Mouse (Mus musculus): ENCODE measurements around the gene Phkg2. TPM values are rescaled to one million over a fixed set of nuclear protein-coding genes. Genes with fewer than 3 reads are reported as not detected.
A peak's percentile ranks its signal among the peaks of the same experiment; 100 is the strongest.

Gene Phkg2
- total RNA-seq (2022), result 10 to 100 TPM in 1 of 4 experiments, 1 to 10 TPM in 3; 8.0 to 10.6 (median 8.4) TPM

DNA sequence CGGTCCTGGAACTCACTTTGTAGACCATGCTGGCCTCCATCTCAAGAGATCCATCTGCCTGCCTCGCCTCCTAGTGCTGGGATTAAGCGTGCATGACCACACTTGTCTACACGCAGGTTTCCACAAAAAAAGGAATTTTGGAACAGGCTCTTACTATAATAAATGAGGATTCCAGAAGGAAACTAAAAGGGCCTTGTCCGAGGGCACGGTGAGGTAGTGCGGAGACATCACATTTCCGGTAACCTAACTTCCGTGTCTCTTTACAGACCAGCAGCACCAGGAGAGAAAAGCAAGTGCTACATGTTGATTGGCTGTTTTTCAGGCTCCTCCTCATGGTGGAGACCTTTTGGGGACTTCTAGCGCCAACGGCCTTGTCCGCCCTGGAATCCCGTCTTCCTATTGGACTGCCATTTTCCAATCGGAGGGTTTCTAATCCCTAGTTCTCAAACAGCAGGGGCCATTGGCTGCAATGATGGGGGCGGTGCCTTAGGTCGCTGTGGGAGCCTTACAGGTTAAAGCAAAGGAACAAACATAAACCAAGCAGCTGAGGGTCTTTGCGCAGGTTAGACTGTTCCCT, at the start of gene Phkg2:
Gene Phkg2 (plus strand): TSS at position 446 of the 577 bp plus-strand sequence.
- DNase-seq (ENCODE audit: low spot score in 2 of 2), result peak; percentile 86 to 89

DNA sequence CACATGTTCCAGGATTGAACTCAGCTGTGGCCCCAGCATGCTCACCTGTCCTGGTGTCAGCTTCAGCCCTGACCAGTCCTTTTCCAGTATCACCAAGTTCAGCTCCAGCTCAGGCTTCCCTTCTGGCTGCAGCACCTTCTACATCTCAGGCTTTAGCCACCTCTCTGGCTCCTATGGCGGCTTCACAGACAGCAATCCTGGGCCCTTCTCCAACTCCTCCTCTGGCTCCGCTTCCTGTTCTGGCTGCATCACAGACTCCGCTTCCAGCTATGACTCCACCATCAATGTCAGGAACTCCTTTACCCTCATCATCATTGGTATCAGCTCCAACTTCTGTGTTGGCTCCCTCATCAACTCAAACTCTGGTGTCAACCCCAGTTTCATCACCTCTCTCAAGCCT, 31.5 kb upstream of the Phkg2 start:
- DNase-seq (ENCODE audit: low spot score in 2 of 2), result no peak

DNA sequence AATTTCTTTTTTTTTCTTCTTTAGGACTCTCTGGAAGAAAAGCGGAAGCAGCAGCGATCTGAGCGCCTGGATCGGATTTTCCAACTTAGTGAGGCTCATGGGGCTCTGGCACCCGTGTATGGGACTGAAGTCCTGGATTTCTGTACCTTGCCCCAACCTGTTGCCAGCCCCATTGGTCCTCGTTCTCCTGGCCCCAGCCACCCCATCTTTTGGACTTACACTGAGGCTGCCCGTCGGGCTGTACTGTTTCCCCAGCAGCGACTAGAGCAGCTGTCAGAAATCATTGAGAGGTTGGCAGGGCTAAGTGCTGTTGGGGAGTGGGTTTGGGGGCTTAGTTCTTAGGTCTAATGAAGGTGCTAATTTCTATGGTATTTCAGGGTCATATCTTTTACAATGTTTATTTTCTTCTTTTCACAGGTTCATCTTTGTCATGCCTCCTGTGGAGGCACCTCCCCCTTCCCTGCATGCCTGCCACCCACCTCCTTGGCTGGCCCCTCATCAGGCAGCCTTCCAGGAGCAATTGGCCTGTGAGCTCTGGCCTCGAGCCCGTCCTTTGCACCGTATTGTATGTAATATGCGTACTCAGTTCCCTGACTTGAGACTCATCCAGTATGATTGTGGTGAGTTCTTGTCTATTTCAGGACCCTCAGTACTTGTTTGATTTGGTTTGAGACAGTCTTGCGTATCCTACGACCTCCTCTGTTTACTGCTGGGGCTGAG, 23.9 kb upstream of the Phkg2 start:
- no peak for DNase-seq (ENCODE audit: low spot score in 2 of 2)

DNA sequence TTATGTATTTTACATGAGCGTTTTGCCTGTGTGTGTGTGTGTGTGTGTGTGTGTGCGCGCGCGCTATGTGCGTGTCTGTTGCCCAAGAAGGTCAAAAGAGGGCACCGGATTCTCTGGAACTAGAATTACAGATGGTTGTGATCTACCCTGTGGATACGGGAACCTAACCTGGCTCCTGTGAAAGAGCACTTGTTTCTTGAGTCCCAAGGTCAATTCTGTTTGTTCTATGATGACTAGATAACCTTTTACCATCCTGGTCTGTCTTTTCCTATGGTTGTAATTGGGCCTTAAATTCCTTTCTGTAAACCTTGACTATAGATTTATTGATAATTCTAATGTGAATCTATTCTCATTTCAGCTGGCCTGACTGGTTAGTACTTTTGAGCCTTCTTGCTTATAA, 21.6 kb upstream of the Phkg2 start:
- DNase-seq (ENCODE audit: low spot score in 2 of 2), result no peak

DNA sequence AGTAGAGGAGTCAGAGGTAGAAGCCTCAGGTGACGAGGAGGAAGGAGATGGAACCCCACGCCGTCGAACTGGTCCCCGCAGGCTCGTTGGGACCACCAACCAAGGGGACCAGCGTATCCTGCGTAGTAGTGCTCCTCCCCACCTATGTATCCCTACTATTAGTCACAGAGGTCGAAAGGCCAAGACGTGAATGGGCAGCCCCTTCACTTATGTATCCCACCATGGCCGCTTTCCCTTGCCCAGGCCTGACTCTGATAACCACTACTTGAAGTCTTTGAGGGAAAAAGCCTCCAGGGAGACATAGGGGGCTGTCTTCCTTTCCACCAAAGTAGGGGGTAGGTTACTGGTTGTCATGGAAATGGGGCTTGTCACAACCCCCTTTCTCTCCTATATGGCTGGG, 12.6 kb upstream of the Phkg2 start:
- no peak for DNase-seq (ENCODE audit: low spot score in 2 of 2)

DNA sequence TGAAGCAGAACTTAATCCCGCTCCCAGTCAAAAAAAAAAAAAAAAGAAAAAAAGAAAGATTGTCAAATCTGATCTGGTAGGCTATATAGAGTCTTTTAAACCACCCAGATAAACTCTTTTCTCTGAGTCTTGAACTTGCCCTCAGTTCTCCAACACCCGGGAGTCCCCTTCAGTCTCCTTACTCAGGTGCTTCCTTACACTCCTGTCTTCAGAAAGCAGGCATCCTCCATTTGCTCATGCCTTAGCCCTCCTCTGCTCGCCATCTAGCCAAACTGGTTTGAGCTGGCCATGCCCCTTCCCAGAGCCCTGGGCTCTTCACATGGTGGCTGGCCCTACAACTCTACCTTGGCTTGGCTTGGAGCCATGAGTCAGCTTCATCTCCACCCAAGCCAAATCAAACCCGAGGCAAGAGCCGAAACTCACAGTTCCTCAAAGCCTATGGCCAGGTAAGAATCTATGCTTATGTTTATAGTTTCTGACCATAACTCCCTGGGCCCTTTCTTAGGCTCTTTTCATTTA, 11.7 kb upstream of the Phkg2 start, which contains the start of gene Tmem265:
Gene Tmem265 (plus strand): TSS at position 51 of the 519 bp plus-strand sequence.
- DNase-seq (ENCODE audit: low spot score in 2 of 2), result no peak

DNA sequence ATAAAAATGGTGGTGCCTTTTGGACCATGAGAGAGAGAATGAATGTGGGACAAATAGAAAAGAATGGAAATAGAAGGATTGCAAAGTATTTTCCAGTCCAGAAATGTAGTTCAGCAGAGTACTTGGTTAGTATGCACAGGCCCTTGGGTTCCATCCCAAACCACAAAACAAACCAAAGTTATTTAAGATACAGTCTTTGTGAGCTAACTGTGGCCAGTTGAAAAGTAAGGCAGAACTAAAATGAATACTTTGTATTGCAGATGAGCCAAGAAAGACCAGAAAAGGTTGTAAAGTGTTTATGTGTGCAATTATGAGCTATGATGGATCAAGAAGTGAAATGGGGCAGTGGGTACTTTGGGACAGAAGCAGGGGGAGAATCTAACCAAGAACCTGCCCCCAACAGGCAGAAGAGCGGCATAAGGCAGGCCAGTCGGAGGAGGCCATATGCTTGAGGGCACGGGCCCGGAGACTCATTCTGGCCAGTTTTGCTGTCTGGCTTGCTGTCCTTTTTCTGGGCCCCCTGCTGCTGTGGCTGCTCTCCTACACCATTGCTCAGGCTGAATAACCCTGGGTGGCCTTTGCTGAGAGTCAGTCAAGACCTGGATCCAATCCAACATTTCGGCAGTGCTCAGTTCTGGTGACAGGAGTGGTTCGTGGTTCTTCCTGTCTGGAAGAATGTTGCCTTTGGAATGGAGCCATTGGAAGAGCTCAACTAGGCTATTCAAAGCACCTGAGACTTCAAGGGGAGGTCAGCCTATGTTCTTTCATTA, 8.6 kb upstream of the Phkg2 start:
- DNase-seq (ENCODE audit: low spot score in 2 of 2), result no peak

DNA sequence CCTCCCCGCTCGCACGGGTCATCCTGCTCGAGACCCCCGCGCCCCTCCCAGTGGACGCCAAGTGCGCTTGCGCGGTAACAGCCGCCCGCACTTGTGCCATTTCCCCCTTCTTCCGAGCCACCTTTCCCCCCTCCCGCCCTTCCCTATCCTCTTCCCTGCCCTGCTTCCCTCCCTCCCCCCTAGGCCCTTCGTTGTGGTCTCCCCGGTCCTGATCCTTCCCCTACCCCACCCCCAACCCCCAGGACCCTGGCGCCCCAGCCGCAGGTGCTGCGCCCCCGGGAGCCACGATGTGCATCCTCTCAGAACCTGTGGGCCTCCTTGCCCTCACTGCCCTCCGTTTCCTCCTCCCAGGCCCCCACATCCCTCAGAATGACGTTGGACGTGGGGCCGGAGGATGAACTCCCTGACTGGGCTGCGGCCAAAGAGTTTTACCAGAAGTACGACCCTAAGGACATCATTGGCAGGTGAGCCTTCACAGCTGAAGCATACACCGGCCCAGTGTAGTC, 416 bp downstream of the Phkg2 start:
- no peak for DNase-seq (ENCODE audit: low spot score in 2 of 2)

DNA sequence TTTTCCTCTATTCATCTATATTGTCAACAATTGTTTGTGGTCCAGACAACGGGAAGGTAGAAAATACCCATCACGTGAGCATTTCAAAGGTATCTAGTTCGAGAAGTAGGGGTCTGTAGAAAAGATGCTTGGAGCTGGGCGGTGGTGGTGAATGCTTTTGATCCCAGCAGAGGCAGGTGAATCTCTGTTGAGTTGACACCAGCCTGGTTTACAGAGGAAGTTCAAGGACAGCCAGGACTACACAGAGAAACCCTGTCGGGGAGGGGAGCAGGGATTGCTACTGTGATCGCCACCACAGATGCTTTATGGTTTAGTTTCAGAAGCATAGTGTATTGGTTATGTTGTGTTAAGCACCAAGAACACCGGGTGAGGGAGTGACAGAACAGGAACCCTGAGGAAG, 975 bp downstream of the Phkg2 start:
- DNase-seq (ENCODE audit: low spot score in 2 of 2), result no peak

DNA sequence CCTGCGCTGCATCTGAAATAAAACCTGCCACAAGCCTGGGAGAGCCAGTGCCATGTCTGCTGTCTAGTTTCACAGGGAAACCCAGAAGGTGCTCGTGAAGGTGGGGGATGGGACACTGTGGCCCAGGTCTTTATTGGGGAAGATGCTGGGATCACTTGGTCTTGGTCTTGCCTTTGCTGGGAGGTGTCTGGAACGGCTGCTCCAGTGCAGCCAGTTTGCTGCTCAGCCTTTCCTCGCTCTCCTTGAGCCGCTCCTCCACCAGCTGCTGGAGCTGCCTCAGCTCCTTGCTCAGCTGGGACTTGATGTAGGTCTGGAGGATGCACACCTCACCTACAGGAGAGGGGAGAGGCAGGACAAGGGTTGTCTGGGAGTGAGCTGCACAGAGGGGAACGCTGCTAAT, 10.1 kb downstream of the Phkg2 start:
- DNase-seq (ENCODE audit: low spot score in 2 of 2), result no peak

DNA sequence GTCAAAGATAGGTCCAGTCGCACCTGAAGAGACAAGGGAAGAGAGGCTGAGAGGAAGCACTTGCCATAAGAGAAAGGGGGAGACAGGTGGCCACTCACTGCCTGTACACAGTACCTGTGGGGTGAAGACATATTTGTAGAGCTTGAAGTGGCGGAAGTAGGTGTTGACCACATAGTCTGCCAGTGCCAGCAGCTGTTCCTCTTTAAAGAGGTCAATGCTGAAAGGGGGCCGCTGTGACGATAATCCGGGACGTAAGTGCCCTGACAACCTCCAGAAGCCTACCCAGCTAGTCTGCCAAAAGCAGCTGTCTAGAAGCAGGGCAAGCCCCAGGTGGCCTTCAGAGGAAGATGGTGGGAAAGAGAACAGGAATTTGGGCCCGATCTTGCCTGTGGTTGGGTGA, 11.9 kb downstream of the Phkg2 start:
- DNase-seq (ENCODE audit: low spot score in 2 of 2), result no peak

DNA sequence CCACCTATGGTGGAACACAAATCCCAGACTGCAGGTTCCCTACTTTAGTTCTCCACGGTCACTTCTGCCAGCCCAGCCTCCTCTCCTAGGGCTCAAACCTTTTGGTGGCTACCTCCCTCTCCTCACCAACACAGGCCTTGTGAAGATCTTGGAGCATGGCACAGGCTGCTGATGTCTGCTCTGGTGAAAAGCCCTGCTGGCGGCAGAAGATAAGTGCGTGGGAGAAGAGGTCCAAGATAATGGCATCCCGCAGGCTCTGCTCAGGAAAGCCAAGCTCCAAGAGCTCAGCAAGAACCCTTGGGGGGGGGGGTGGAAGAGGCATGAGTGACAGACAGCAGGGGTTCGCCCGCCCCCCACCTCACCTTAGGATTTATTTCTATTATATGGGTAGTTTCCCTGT, 13.0 kb downstream of the Phkg2 start:
- no peak for DNase-seq (ENCODE audit: low spot score in 2 of 2)

DNA sequence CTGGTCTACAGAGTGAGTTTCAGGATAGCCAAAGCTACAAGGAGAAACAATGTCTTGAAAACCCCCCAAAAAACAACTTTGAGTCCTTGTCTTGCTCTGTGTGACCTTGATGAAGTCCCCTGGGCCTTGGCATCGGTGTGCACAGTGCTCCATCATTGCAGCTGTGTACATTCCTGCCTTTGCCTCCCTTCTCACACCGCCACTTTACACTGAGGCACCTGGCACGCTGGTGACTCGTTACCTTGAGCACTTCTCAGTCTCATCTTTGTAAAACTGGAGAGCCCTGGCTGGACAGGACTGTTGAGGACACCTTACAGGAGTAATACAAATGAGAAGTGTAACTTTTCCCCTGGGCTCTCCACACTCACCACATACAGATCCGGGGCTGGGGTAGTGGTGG, 14.1 kb downstream of the Phkg2 start:
- no peak for DNase-seq (ENCODE audit: low spot score in 2 of 2)

DNA sequence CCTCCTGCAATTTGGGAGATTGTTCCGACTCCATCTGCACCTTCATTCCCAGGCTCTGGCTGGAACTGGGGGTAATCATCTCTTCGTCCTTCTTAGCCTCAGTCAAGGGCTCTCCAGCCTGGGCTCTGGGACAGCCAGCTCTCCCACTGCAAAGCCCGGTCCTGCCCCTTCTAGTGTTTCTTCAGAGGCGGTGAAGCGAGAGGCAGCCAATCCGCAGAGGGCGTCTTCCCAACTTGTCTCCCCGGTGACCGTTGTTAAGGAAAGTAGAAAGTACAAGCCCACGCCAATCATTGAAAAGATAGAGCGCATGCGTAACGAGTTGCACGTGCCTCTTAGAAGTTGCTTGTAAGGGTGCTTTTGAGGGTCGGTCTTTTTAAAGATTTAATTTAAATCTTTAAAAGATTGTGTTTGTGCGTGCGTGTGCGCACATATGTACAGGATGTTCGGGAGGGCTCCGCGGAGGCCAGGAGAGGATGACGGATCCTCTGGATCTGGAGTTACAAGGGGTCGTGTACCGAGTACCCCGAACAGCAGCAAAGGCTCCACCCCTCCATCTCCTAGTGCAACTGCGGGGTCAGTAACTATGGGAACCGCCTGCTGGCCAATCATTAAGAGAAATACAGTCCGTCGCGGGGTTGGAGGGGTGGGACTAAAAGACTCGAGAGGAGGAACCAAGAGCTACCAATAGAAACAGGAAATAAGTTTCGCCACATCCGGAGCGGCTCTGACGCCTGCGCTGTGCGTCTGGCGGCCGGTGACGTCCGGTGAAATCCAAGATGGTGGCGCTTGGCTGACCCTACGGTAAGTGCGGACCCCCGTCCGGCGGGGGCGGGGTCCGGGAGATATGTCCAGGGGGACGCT, 15.1 kb downstream of the Phkg2 start, which contains the start of the genes Ccdc189 and Rnf40:
Gene Ccdc189 (minus strand): TSS at position 585 of the 861 bp plus-strand sequence.
Gene Rnf40 (plus strand): TSS at position 757 of the 861 bp plus-strand sequence.
- peak; percentile 92 to 93 for DNase-seq (ENCODE audit: low spot score in 2 of 2)

DNA sequence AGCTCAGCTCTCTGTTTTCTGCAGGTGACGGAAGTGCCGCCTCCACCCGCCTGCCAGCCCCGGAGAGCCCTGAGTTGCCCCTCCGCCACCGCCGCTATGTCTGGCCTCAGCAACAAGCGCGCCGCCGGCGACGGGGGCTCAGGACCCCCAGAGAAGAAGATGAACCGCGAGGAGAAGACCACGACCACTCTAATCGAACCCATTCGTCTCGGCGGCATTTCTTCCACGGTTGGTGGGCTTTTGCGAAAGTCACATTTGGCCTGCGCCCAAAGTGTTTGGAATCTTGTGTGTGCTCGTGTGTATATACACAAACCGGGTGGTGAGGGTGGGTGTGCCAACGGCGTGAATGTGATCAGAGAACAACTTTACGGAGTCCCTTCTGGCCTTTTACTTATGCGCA, 15.8 kb downstream of the Phkg2 start:
- DNase-seq (ENCODE audit: low spot score in 2 of 2), result no peak

DNA sequence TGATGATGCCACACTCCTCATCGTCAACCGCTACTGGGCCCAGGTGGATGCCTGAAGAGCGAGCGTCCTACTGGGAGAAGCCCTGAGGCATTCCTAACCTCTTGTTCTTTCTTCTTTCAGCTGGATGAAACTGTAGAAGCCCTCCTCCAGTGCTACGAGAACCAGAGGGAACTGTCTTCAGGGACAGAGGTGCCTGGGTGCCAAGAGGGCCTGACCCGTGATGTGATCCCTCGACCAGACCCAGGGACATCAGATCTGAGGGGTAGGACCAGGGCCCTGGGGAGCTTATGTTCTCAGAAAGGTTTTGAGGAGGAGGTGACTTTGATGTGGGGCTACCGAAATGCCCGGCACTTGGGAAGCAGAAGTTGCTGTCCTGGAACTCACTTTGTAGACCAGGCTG, 16.5 kb downstream of the Phkg2 start:
- no peak for DNase-seq (ENCODE audit: low spot score in 2 of 2)

DNA sequence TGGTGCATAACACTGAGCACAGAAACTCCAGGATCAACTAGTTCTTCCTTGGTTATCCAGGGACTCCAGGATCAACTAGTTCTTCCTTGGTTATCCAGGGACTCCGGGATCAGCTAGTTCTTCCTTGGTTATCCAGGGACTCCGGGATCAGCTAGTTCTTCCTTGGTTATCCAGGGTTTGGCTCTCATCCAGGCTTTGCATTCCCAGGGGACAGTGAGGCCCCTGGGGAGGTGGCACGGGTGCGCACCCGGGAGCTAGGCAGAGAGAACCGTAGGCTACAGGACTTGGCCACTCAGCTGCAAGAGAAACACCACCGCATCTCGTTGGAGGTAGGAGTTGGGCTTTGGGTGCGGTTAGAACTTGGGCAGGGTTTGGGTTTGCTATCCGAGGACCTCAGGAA, 18.0 kb downstream of the Phkg2 start:
- DNase-seq (ENCODE audit: low spot score in 2 of 2), result no peak

DNA sequence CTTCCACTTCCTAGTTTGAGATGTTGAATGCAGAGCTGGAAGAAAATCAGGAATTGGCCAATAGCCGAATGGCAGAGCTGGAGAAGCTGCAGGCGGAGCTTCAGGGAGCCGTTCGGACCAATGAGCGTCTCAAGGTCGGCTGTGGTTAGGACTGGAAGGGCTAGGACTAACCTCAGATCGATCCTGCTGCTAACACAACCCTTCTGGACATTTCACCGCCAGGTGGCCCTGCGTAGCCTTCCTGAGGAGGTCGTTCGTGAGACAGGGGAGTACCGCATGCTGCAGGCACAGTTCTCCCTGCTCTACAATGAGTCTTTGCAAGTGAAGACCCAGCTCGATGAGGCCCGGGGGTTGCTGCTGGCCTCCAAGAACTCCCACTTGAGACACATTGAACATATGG, 19.4 kb downstream of the Phkg2 start:
- no peak for DNase-seq (ENCODE audit: low spot score in 2 of 2)

DNA sequence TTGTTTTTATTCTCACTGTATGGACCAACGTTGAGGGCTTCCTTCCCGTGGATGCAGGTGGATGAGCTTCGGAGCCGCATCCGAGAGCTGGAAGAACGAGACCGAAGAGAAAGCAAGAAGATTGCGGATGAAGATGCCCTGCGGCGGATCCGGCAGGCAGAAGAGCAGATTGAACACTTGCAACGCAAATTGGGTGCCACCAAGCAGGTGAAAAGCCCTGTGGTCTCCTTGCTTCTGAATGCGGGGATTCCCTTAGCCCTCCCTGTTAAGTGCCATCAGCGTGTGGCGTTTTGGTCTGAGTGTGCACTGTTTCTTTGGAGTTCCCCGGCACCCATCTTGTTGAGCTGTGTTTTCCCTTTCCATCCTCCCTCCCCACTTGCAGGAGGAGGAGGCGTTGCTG, 23.6 kb downstream of the Phkg2 start:
- no peak for DNase-seq (ENCODE audit: low spot score in 2 of 2)

DNA sequence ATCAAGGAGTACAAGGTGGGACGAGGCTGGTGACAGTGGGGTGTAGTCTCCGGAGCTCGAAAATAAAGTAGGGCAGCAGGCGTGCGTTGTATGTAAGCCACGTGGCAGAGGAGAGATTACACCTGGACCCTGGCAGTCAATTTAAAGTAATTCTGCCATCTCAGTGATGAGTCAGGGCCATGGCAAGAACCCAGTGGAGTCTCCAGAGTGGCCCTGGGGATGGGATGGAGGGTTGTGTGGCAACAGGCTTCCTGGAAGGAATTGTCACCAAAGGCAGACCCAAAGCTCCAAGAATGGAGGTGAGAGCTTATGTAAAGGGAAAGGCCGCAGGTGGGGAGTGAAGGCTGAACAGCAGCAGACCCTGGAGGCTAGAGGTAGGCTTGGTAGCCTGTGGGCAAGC, 27.5 kb downstream of the Phkg2 start:
- DNase-seq (ENCODE audit: low spot score in 2 of 2), result no peak

DNA sequence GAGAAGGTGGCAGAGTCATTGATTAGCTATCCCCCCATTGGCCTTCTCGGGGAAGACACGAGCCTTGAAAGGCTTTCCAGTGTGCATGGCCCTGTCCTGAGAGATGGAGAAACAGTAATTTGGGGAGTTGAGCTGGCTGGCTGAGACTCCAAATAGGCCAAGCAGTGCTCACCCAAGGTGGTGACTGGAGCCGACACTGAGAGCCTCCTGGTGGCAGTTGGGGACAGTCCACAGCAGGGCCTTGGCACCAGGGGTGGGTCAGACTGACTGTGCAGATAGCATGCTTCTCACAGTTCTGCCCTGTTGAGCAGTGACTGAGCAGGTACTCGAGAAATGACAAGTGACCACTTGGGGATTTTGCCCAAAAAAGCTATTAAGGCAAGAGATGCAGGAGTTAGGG, 28.6 kb downstream of the Phkg2 start:
- DNase-seq (ENCODE audit: low spot score in 2 of 2), result no peak
